Mouse (Mus musculus) small intestine, adult 2 months (tissue): ENCODE data around the gene Prps1. TPM values are rescaled to one million over a fixed set of nuclear protein-coding genes. Genes with fewer than 3 reads are reported as not detected.

Experiments used
- H3K27ac ChIP-seq: fragments of 200-500 bp; 2 replicates; pipeline ENCODE4 v1.5.1; 2012; ENCODE audit warnings: low read depth, low read length, control low read depth, inconsistent platforms; ENCODE audit not compliant: insufficient read depth
- H3K27me3 ChIP-seq: fragments of 200-500 bp; 2 replicates; pipeline ENCODE4 v1.6.1; 2012; ENCODE audit warnings: mild to moderate bottlenecking, moderate library complexity, low read length, inconsistent platforms; ENCODE audit not compliant: control insufficient read depth, insufficient read depth
- H3K36me3 ChIP-seq: fragments of 200-500 bp; 2 replicates; pipeline ENCODE4 v1.6.1; 2012; ENCODE audit warnings: mild to moderate bottlenecking, low read length, control low read depth, inconsistent platforms; ENCODE audit not compliant: control insufficient read depth, insufficient read depth
- H3K4me1 ChIP-seq: fragments of 200-500 bp; 2 replicates; pipeline ENCODE4 v1.6.1; 2012; ENCODE audit warnings: low read length, inconsistent platforms, mixed read lengths; ENCODE audit not compliant: control insufficient read depth, insufficient read depth, insufficient read length
- H3K4me3 ChIP-seq: fragments of 200-500 bp; 2 replicates; pipeline ENCODE4 v1.5.1; 2012; ENCODE audit warnings: low read depth, mild to moderate bottlenecking, control low read depth, inconsistent platforms, low read length, moderate library complexity
- CTCF ChIP-seq: fragments of 200-500 bp; IDR thresholded peaks from 2 replicates; pipeline ENCODE4 v1.5.1; 2012; ENCODE audit warnings: low read depth, mild to moderate bottlenecking, control low read depth, inconsistent platforms, low read length, moderate library complexity, mixed read lengths; ENCODE audit not compliant: insufficient replicate concordance, insufficient read length; ENCODE audit errors: extremely low read depth
- POLR2A ChIP-seq: fragments of 200-500 bp; IDR thresholded peaks from 2 replicates; pipeline ENCODE4 v1.6.1; 2012; ENCODE audit warnings: low read depth, mild to moderate bottlenecking, control low read depth, inconsistent platforms, low read length, moderate library complexity
- WGBS: fragments of 180-500 bp; shearing (Covaris S2); methylation state at CpG from one replicate; pipeline ENCODE4 v1.1.7; 2018; 5-methylcytosine and 5-hydroxymethylcytosine counted together
- polyA plus RNA-seq: library from polyadenylated mRNA; depleted of rRNA; stranded (reverse); fragments of >200 nt; gene quantifications from 2 replicates; pipeline ENCODE4 v1.2.3, GENCODE M21; 2012

Prps1 gene
- polyA plus RNA-seq, 1 experiment = 3.4 TPM

- WGBS = 91% methylated on average over 11 of the region's 11 CpGs
- Histone ChIP-seq H3K27ac (no peak overlapping the region), H3K27me3 (no peaks in the 10 kb centered on the region), H3K36me3 (no peaks in the 10 kb centered on the region), H3K4me3 (no peak overlapping the region), H3K4me1 (no peaks in the 10 kb centered on the region)
- TF ChIP-seq CTCF = no peak
- no peak for TF ChIP-seq POLR2A
Measured at GRCm38 (mm10) chrX:140432786-140433185, 23.6 kb upstream of the Prps1 start.

GRCm38 (mm10) chrX:140437906-140438305 lies 18.5 kb upstream of the Prps1 start:
- H3K27ac ChIP-seq = no peak overlapping the region
- TF ChIP-seq POLR2A = no peak
- TF ChIP-seq CTCF = no peak

GRCm38 (mm10) chrX:140445551-140445950 lies 10.9 kb upstream of the Prps1 start:
- Histone ChIP-seq H3K4me3 (no peak overlapping the region), H3K27ac (no peak overlapping the region), H3K4me1 (peaks cover 10% of the 10 kb centered on the region; the same call in 1 of the 2 replicates), H3K36me3 (no peaks in the 10 kb centered on the region), H3K27me3 (no peaks in the 10 kb centered on the region)
- TF ChIP-seq POLR2A (no peak), CTCF (no peak)
- WGBS = 80% methylated on average over 13 of the region's 13 CpGs

More at GRCm38 (mm10) chrX:140437906-140438305, 18.5 kb upstream of the Prps1 start:
- Histone ChIP-seq H3K4me3 (no peak overlapping the region), H3K36me3 (no peaks in the 10 kb centered on the region), H3K4me1 (no peaks in the 10 kb centered on the region), H3K27me3 (no peaks in the 10 kb centered on the region)

- H3K4me3 ChIP-seq = no peak overlapping the region
- peaks cover 7% of the 10 kb centered on the region; the same call in 1 of the 2 replicates for H3K4me1 ChIP-seq
- H3K36me3 ChIP-seq = no peaks in the 10 kb centered on the region
- TF ChIP-seq POLR2A = no peak
- TF ChIP-seq CTCF = no peak
- WGBS = 28% methylated on average over 3 of the region's 3 CpGs
- H3K27me3 ChIP-seq = no peaks in the 10 kb centered on the region
- peak overlapping the region; percentile 62; the same call in 1 of the 2 replicates for H3K27ac ChIP-seq
Measured at GRCm38 (mm10) chrX:140450071-140450470, 6.3 kb upstream of the Prps1 start.

- WGBS = 20% methylated on average over 39 of the region's 39 CpGs
- H3K36me3 ChIP-seq = no peaks in the 10 kb centered on the region
- TF ChIP-seq POLR2A = no peak
- no peak for TF ChIP-seq CTCF
- H3K27ac ChIP-seq = no peak overlapping the region
- H3K4me1 ChIP-seq = no peaks in the 10 kb centered on the region; the same call in 1 of the 2 replicates
- H3K27me3 ChIP-seq = no peaks in the 10 kb centered on the region
- peak overlapping the region; percentile 98 for H3K4me3 ChIP-seq
Measured at GRCm38 (mm10) chrX:140456751-140457491, 508 bp downstream of the Prps1 start.

DNA sequence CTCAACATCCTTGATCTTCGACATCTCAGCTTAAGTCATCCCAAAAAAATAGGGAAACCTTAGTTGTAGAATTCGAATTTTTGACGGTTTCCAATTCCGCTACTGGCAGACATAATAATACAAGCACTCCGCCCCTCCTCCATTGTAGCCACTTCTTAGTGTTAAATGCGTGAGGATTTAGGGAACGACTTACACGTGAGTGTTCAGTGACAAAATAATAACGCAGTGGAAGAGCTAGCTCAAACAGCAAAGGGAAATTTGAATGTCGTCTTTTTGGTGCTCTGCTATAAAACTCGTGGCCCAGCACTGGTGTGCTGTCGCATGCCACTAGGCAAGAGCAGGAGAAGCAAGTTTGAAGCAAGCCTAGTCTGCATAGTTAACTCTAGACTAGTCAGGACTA lies 1.1 kb downstream of the Prps1 start:
- no peaks in the 10 kb centered on the region for H3K27me3 ChIP-seq
- no peak overlapping the region for H3K27ac ChIP-seq
- H3K4me3 ChIP-seq = no peak overlapping the region
- 18% methylated on average over 12 of the region's 12 CpGs for WGBS
- TF ChIP-seq CTCF (no peak), POLR2A (no peak)
- H3K4me1 ChIP-seq = no peaks in the 10 kb centered on the region; the same call in 1 of the 2 replicates
- H3K36me3 ChIP-seq = no peaks in the 10 kb centered on the region

- Histone ChIP-seq H3K4me1 (no peaks in the 10 kb centered on the region), H3K27me3 (no peaks in the 10 kb centered on the region), H3K36me3 (no peaks in the 10 kb centered on the region), H3K27ac (no peak overlapping the region), H3K4me3 (no peak overlapping the region)
- TF ChIP-seq CTCF (no peak), POLR2A (no peak)
- WGBS = 86% methylated on average over 6 of the region's 6 CpGs
Measured at GRCm38 (mm10) chrX:140478231-140478630, 21.8 kb downstream of the Prps1 start.
